Mouse (Mus musculus) thymus, postnatal 4 days (tissue): ENCODE measurements around the gene Six3.

ENCODE experiments used
- DNase-seq: peaks from one replicate; pipeline ENCODE4 v3.0.0; 2021

The Six3 gene

DNA sequence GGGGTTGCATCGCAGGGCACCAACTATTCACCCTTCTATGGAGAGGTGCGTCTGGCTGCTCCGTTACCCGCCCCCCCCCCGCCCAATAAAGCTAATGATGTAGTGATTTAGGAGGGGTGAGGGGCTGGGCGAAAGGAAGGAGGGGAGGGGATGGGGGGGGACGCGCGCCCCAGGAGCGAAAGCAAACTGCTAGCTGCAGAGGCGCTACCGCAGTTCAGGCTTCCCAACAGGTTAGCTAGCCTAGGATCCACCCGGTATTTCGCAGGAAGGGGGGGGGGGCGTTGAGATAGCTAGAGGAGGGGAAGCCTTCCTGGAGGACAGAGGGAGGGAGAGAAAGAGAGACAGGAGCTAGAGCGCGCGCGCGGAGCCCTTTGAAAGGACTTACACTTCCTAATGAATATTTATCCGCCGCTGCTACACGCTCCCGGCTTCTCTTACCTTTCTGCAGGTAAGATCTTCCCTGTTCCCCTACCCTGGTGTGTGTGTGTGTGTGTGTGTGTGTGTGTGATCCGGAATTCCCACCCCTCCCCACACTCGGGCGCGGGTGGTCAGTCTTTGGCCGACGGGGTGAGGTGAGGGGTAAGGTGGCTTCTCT lies at the start of gene Six3:
Gene Six3 (plus strand): TSS at position 343 of the 595 bp plus-strand sequence.
- DNase-seq, result no peak

DNA sequence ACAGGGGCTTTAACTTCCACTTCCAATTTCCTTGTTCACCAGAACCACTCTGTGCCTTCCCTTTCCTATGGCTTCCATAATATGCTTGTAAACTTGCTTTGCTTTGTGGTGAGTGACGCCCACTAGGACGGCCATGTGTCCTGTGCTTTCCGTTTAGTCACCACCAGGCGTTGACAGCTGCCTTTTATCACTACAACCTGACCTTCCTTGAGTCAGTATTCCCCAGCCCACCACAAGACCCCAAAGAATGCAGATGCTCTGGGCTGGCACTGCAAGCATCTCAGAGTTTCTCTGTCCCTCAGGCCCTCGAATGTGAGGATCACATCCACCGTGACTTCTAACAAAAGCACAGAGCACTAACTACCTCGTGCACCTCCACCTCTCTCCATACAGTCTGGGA lies 49.3 kb upstream of the Six3 start:
- no peak for DNase-seq

GRCm38 (mm10) chr17:85574023-85574422 lies 39.4 kb upstream of the Six3 start:
- no peak for DNase-seq

- DNase-seq, result no peak
Measured at GRCm38 (mm10) chr17:85578290-85578689, 35.1 kb upstream of the Six3 start.

DNA sequence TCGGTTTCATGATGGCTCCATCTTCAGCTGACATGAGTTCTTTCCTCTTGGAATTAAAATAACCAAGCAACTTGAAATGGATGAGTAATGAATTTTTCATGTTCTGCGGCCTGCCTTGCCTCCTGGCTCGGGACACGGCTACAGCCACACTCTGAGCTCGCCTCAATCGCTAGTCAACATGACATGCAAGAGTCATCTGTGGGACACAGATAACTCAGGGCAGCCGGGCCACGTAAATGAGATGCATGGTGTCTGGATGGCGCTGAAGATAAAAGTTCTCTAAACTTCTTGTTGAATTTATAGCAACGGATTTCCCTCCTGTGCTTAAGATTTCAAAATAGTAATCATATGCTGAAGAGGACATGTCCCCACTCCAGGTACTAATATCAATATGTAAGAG lies 34.1 kb upstream of the Six3 start:
- no peak for DNase-seq

DNA sequence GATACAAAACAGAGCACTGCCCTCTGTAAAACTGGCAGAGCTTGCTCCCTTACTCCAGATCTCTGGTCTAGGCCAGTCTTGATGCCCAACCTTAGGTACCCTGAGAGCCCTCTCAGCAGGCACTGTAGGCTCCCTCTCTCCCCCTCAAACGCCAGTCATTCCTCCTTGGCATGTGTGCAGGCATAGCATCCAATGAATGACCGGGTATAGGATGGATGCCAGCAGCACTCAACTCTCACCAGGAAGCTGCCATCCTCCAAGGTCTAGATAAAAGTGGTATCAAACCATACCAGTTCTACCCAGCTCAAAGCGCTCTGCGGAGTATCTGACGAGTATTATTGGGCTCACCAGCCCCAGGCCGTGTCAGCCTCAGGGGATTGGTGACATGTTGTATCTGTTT lies 33.2 kb upstream of the Six3 start:
- DNase-seq, result no peak

- DNase-seq, result no peak
Measured at GRCm38 (mm10) chr17:85584170-85584569, 29.2 kb upstream of the Six3 start.

DNA sequence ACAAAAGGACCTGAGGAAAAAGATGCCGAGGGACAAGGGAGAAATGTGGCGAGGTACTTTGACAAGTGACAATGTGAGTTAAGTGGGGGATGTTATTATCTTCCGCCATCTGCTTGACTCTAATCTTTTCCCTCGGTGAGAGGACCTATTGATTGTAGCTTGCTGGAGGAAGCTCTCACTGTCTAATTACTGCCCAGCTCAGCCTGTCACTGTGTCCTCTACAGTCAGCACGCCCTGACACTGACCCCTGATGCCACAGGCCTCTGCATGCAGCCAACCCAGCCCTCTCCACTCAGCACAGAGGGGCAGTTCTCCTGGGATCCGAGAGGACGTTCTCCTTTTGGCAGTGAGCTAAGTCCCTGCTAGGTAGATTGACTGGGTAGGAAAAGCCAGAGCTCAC lies 28.8 kb upstream of the Six3 start:
- DNase-seq, result no peak

- no peak for DNase-seq
Measured at GRCm38 (mm10) chr17:85585779-85586178, 27.6 kb upstream of the Six3 start.

GRCm38 (mm10) chr17:85591976-85592375 lies 21.4 kb upstream of the Six3 start:
- DNase-seq, result no peak

- DNase-seq, result no peak
Measured at GRCm38 (mm10) chr17:85595853-85596252, 17.6 kb upstream of the Six3 start.

DNA sequence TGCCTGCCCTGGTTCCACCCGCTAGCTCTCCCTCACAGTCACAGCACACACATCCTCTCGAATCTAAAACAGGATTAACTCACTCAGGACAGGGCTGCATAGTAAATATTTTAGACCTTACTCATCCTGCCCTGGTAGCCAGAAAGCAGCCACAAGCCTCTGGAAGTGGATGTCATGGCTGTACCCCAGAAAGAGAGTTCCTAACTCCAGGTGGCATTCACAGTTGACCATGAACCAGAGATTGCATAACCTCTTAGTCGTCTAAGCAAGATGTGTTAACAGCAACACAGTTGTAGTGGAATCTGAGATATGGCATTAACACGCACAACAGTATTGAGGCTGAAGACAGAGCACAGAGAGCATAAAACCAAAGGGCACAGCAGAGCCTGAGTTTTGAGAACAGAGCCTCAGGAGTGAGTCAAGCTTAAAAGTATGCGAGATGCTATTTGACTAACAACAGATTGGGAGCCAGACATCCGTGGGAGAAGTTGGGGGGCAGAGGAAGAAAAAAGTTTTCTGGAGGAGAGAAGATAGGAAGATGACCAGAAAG lies 17.0 kb upstream of the Six3 start:
- no peak for DNase-seq

DNA sequence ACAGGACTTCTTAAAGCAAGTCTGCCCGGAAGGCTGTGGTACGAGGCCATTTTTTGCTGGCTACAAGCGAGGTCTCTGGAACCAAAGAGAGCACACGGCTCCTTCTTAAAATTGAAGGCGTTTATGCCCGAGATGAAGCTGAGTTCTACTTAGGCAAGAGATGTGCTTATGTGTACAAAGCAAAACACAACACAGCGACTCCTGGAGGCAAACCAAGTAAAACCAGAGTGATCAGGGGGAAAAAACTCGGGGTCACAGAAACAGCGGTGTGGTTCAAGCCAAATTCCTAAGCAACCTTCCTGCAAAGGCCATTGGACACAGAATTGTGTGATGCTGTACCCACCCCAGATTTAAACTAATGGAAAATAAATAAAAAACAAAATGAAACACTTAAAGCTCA lies 13.9 kb upstream of the Six3 start:
- DNase-seq, result no peak

GRCm38 (mm10) chr17:85606463-85606862 lies 6.9 kb upstream of the Six3 start:
- DNase-seq, result no peak

GRCm38 (mm10) chr17:85607556-85608365 lies 5.6 kb upstream of the Six3 start:
- no peak for DNase-seq

GRCm38 (mm10) chr17:85608366-85609093 lies 4.9 kb upstream of the Six3 start:
- DNase-seq, result no peak

DNA sequence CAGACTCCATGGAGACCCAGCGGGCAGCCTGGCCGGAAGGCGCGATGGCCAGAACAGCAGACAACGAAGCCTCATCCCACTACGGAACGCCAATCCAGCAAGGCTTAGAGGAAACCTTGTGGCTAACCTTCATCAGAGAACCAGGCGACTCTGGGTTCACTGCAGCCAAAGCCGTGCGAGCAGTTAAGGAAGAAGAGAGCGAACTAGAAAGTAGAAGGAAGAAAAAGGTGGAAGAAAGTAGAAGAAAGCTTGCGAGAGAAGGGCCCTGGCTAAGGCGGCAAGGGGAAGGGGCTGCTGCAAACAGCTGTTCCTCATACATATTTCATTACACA lies 4.3 kb upstream of the Six3 start:
- no peak for DNase-seq

- no peak for DNase-seq
Measured at GRCm38 (mm10) chr17:85609621-85610392, 3.6 kb upstream of the Six3 start.

DNA sequence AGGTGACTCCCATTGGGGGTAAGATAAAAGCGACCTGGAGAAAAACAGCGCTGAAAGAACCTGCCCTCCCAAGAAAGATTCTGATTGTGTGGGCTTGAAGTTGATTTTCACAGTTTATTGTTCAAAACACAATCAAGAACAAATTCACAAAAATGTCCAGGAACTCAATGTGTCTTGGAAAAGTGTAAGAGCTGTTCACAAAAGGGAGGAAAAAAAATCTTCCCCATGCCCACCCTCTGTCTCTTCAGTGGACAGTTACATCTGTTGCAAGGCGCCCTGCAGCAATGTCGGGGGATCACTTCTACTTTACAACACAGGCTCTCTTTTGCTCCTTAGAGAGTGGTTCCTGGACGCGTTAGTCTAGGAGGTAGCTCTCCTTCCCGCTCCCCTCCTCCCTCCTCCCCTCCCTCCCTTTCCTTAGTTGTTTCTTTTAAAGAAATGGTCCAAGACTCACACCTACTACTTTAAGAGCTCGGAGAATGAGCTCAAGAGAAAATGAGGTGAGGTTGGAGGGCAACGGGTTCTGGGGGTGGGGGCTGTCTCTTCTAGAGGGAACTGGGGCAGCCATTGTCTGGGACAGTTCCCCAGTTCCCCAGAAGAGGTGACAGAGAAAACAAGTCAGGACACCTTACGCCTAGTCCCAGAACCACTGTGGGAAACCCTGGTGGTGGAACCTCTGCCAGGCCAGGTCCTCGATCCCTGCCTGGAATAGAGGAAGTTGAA lies 2.9 kb upstream of the Six3 start:
- no peak for DNase-seq

DNA sequence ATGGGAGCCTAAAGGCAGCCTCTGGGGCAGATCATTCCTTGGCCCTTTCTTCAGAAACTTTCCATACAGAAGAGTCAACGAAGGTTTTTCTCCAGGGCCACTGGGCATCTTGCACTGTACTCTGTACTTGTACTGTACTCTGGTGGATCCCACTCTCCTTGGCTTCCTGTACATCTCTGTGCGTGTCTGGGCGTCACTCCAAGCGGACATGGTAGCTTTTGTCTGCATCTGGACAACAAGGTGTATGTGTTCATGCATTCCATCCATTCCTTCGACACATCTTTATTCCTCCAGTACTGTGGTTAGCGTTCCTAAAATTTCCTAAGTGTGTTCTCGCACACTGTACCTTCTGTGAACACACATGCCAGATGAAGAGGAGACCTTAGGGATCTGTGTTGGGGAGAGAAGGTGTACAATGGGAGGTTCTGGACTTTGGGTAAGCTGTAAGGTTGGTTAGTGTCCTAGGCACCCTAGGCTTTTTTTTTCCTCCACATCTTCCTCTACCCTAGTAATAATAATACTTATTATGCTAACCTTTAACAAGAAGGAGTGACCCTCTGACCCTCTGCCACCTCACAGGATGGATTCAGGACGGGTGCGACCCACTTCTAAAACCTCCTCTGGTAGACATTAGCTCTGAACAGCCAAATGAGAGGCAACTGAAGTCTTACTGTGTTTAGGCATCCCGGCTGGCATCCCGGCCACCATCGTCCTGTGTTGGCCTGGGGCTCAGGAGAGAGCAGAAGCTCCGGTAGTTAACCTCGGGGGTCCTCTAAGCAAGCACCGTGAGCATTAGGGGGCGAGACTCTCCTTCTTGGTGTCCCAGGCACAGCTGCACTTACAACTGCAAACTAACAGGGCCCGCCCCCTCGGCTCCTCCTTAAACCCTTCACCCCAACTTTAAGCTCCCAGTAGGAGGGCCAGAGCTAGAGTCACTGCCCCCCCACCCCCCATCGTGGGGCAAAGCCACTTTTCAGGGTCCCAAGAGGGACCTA lies 1.6 kb upstream of the Six3 start:
- DNase-seq, result no peak
